Mouse (Mus musculus) embryonic fibroblast, embryonic 13.5 days (primary cell): ENCODE measurements around the gene Npy.

ENCODE experiments used
- CTCF ChIP-seq: IDR thresholded peaks from 2 replicates; pipeline ENCODE4 v1.5.1; 2011; ENCODE audit warnings: mild to moderate bottlenecking, control low read depth, low read length, moderate library complexity, borderline replicate concordance; ENCODE audit not compliant: insufficient read depth
- POLR2A ChIP-seq: IDR thresholded peaks from 2 replicates; pipeline ENCODE4 v1.6.1; 2011; ENCODE audit warnings: low read depth, mild to moderate bottlenecking, control low read depth, low read length, moderate library complexity

DNA sequence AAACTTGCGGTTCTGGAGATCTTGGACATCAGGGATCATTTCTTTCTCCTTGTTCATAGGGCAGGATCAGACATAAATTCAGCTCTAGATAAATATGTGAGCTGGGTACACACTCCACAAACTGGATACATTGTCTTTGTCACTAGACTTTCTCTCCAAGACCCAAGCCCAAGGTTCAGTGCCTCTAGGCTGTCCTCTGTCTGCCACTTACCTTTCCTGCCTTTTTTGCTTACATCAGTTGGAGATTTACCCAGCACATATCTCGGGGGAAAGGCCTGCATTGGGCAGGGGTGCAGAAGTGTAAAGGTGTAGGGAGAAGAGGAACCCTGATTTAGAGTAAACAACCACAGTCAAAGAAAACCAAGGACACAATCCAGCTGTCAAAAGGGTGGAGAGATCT lies 1.3 kb downstream of the Npy start:
- TF ChIP-seq POLR2A = no peak
- no peak for TF ChIP-seq CTCF
